Mouse (Mus musculus): ENCODE results near the gene Brwd1. TPM values are rescaled to one million over a fixed set of nuclear protein-coding genes. Genes with fewer than 3 reads are reported as not detected.
A peak's percentile ranks its signal among the peaks of the same experiment; 100 is the strongest.
"Not testable (repeated sequence)": the region's sequence is repeated elsewhere in the genome, so short reads cannot be mapped to it uniquely, and the experiment has no call there.

Gene Brwd1
- 100 to 1,000 TPM; 127 to 154 TPM for total RNA-seq (2021)

DNA sequence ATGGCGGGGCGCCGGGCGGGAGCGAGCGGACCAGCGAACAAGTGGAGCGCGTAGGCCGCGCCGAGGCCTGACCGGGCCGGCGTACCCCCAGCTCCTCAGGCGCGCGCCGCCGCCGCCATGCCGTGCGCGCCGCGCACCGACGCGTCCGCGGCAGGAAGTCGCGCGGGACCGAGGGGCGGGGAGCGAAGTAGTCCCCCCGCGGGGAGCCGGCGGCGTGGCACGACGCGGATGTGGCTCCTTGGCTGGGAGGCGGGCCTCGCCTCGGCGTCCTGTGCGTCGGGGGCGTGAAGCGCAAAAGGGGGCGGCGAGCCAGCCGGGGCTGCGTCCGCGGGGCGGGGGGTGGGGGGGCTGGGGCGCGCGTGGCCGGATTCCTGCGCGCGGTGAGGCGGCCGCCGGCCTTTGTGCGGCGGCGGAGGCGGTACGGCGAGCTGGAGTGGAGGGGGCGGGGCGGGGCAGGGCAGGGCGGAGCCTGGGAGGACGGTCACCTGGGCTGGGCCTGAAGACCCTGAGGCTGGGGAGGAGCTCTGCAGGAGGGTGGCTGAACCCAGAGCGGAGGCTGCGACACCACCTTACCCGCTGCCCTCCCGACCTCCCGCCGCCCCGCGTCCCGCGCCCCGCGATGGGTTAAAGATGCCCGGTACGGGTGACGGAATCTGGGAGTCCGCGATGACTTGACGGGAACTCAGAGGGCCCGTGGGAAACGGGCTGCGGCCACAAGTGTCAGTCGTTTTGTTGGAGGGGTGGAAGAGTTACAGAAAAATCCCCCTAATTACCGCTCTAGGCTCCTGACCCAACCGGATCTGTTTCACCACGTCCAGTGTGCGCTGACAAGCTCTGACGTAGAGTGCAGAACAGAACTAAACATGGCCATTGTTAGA, at the start of gene Brwd1:
Gene Brwd1, minus strand, starts transcription at position 226 of the 878 bp plus-strand sequence.
- intact Hi-C loops (cut with DNase I), result loop anchor here (1.0 to 2.0 kb wide), 2 partner anchors 45 to 62 kb away; partner anchors contain the start of genes Hmgn1 and Wrb
- DNase-seq (ENCODE audit: low spot score in 2 of 2), result peak; percentile 89 to 93

DNA sequence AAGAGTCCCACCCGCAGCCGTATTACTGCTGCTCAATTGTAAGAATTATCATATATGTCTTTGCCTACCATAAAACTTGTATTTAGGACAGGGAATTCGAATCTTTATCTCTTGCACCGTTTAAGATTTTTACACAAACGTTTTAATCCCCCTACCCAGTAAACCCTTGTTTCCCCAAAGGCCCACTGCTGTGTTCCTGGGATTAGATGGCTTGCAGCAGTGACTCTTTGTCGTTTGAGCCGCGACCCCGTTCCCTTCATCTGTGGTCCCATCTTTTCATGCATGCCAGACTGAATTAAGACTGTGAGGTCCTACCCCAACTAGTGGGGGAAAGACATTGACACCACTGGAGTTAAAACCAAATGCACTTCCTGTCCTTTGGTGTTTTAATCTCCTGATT, 46.1 kb upstream of the Brwd1 start:
- no peak for DNase-seq (ENCODE audit: low spot score in 2 of 2)
- intact Hi-C loops (cut with DNase I), result no loop called here

DNA sequence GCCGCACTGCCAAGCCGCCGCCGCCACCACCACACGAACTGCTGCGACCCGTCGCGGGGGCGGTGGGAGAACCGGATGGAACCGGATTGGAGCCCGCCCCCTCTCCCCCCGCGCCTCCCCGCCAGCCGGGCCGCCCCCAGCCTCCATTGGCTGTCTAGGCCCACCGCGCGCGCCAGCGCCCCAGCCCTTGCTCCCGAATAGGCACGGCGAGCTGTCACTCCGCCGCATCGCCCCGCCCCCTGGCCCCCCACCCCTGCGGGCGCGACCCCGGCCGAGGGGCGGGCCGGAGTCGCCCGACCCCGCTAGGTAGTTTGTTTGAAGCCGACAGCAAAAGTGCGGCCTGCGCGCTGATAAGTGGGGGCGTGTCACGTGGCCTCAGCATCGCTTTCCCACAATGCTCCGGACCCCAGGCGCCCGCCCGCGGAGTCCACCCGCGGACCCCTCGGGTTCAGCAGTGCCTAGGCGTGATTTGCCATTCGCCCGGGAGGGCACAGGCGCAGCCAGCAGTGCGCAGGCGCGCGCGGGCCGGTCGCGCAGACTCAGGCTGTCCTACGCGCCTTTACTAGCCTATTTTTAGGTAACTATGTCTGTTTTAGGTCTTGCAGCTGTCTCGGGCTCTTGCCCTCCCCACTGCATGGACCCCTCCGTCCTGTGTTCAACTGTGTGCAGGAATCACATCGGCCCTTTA, 45.5 kb upstream of the Brwd1 start, which contains the start of gene Hmgn1:
Gene Hmgn1, minus strand, starts transcription at position 73 of the 688 bp plus-strand sequence.
- peak; percentile 92 to 94 for DNase-seq (ENCODE audit: low spot score in 2 of 2)
- intact Hi-C loops (cut with DNase I), result loop anchor here (1.0 to 2.0 kb wide), 2 partner anchors 17 to 46 kb away; partner anchors contain the start of genes Brwd1 and Wrb

DNA sequence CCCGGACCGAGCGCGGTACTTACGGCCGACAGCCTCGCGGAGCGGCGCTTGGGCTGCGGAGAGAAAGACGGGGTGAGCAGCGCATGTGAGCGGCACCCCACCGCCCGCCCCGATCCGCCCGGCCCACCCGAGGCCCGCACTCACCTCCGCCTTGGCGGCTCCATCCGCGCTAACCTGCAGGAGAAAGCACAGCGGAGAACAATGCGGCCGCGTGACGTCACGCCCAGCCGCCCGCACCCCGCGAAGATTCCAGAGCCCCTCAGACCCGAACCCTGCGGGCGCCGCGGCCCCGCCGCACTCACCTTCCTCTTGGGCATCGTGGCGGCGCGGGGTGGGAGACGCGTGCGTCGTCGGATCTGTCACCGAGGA, 44.9 kb upstream of the Brwd1 start:
- no peak for DNase-seq (ENCODE audit: low spot score in 2 of 2)
- intact Hi-C loops (cut with DNase I), result loop anchor here (1.0 to 2.0 kb wide), 2 partner anchors 18 to 45 kb away; partner anchors contain the start of genes Brwd1 and Wrb

DNA sequence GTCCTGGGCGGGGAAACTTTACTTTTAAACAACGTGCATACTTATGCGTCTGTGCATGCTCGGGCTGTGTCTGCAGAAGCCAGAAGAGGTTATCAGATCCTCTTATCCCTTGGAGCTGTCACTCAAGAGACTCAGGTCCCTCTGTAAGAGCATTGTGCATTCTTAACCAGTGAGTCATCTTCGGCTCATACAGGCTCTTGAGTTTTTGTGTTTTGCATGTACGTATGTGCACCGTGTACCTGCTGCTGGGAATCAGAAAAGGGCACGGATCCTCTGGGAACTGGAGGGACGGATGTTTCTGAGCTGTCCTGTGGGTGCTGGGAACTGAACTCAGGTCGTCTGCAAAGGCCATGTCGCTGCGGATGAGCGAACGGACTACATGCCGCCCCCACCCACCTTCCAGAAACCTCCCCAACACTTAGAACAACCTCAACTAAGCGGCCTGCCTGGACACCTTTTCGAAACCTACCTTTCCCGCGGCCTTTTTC, 44.4 kb upstream of the Brwd1 start:
- peak in 1 of 2 experiments; percentile 26 for DNase-seq (ENCODE audit: low spot score in 2 of 2)
- intact Hi-C loops (cut with DNase I), result loop anchor here (1.0 to 2.0 kb wide), 2 partner anchors 18 to 44 kb away; partner anchors contain the start of genes Brwd1 and Wrb

DNA sequence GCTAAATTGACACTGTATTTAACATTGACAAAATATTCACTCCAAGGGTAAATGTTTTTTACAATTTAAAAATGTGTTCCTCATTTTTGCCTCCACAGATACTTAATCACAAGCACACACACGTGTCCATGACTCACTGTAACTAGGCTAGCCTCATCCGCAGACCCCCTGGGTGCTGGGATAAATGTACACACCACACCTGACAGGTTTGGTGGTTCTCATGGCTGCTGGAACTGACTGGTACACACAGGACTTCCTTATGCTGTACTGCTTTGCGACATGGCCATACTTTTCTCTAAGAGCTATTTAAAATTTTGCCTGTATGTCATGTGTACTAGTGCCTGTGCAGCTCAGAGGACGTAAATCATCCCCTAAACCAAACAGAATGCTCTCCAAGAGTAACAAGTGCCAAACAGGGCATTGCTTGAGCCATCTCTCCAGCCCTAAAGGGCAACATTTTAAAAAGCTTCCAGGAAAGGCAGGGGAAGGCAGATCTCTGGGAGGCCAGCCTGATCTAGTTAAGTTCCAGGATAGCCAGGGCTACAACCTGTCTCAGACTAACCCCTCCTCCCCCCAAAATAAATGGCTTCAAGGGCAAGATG, 37.8 kb upstream of the Brwd1 start:
- intact Hi-C loops (cut with DNase I), result no loop called here

DNA sequence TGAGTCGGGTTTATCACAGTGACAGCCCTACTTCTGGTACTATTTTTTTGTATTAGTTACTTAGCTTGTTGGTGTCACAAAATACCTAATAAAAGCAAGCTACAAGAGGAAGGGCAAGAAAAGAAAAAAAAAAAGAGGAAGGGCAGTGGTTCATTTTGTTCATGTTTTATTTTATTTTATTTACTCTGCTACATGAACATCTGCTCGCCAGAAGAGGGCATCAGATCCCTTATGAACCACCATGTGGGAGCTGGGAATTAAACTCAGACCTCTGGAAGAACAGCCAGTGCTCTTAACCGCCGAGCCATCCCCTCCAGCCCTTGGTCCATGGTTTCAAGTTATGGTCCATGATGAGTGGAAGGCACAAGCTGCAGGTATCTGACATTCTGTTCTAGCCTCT, 32.4 kb upstream of the Brwd1 start:
- DNase-seq (ENCODE audit: low spot score in 2 of 2), result no peak
- intact Hi-C loops (cut with DNase I), result no loop called here

More for the DNA sequence above, 37.8 kb upstream of the Brwd1 start:
- no peak for DNase-seq (ENCODE audit: low spot score in 2 of 2)

DNA sequence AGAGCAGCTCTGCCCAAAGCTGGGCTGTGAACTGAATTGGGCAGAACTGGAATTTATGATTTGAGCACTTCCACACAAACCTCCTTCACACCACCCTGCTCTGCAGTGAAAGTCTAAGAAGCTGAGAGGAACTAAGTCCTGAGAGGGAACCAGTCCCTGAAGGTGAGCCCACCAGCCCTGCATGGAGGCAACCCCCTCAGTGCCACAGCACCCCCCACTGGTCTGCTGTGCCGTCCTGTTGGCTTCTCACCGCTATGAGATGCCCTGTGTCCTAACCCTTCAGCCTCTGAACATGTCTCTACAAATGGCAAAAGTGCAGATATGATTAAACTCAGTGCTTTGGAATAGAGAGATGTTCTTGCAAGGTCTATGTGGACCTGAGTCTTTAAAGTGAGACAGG, 30.4 kb upstream of the Brwd1 start:
- intact Hi-C loops (cut with DNase I), result no loop called here
- DNase-seq (ENCODE audit: low spot score in 2 of 2), result no peak

DNA sequence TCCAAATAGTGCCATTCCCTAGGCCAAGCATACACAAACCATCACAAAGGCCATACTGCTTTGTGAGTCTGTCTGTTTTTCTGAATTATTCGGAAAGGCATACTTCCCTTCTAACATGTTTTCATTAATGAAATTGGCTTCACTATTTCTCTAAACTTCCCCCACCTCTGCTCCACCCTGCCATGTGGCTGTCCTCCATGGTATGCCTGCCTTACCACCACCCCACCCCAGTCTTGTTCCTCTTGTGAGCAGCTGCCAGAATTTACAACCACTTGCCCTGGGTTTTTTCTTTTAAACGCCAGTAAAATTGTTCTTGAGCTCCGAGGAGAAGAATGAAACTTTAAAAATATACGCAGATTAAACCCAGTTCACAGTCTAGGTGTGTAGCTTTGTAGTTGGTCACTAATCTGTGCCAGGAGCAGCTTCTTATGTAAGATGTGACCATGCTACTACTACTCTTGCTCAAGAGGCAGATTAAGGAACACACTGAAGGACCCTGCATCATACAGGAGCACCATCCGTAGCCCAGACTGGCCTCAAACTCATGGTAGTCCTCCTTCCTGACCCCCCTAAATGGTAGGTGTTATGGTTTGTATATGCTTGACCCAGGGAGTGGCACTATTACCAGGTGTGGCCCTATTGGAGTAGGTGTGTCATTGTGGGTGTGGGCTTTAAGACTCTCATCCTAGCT, 28.5 kb upstream of the Brwd1 start:
- intact Hi-C loops (cut with DNase I), result no loop called here
- no peak for DNase-seq (ENCODE audit: low spot score in 2 of 2)

DNA sequence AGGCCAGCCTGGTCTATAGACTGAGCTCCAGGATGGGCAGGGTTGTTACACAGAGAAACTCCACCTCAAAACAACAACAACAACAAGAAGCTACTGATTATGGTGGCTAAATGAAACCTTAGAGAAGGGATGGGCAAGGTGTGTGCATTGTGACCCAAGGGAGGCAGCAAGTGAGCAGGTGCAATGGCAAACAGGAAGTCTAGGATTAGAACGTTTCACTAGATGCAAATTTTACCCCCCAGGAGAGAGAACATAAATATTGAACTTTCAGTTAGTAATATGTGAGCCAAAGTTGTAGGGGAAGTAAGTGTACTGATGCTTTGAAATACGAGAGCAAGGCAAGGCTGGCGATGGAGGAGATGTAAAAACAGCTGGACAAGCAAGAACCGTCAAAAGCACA, 27.3 kb upstream of the Brwd1 start:
- no peak for DNase-seq (ENCODE audit: low spot score in 2 of 2)
- intact Hi-C loops (cut with DNase I), result no loop called here

DNA sequence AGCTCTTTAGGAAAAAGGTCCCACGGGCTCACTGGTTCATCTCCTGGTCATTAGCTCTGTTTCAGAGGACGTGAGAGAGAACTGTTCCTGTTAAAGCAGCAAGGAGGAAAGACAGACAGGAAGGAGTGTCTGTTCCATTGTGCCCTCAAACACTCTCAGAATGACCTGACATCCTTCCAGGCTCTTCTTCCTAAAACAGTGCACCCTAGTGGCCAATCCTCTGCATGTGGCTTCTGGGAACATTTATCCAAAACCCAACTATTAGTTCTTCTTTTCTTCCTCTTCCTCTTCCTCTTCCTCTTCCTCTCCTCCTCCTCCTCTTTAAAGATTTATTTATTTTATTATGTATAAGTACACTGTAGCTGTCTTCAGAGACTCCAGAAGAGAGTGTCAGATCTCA, 20.7 kb upstream of the Brwd1 start:
- intact Hi-C loops (cut with DNase I), result no loop called here

DNA sequence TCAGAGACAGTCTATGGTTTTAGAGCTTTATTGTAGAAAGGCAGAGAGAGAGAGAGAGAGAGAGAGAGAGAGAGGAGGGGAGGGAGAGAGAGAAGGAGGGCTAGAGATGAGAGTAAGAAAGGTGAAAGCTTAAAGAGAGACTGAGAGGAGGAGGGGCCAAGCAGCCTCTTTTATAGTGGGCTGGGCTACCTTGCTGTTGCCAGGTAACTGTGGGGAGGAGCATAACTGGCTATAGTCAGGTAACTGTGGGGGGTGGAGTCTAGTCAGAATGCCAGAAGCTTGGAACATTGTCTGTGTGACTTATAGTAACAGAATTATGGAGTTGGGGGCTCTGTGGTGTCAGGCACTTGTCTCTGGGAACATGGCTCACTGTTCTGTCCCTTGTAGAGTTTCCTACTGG, 15.5 kb upstream of the Brwd1 start:
- DNase-seq (ENCODE audit: low spot score in 2 of 2); intact Hi-C loops (cut with DNase I): not testable (repeated sequence)

More for the DNA sequence above, 20.7 kb upstream of the Brwd1 start:
- DNase-seq (ENCODE audit: low spot score in 2 of 2), result no peak

DNA sequence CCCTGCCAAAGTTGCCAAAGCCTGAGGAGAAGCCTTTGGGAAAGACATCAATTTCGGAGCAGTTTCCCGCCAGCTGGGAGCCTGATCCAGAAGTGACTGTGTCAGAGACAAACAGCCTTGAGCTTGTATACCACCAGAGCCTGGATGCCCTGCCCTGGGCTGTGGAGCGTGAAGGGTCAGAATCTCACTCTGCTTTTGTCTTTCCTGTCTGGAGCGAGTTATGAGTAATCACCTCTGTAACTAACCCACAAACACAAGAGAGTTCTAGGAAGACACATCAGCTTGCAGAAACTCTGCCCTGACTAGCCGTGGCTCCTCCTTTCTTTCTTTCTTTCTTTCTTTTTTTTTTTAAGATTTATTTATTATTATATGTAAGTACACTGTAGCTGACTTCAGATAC, 13.6 kb upstream of the Brwd1 start:
- no peak for DNase-seq (ENCODE audit: low spot score in 2 of 2)
- intact Hi-C loops (cut with DNase I), result no loop called here

DNA sequence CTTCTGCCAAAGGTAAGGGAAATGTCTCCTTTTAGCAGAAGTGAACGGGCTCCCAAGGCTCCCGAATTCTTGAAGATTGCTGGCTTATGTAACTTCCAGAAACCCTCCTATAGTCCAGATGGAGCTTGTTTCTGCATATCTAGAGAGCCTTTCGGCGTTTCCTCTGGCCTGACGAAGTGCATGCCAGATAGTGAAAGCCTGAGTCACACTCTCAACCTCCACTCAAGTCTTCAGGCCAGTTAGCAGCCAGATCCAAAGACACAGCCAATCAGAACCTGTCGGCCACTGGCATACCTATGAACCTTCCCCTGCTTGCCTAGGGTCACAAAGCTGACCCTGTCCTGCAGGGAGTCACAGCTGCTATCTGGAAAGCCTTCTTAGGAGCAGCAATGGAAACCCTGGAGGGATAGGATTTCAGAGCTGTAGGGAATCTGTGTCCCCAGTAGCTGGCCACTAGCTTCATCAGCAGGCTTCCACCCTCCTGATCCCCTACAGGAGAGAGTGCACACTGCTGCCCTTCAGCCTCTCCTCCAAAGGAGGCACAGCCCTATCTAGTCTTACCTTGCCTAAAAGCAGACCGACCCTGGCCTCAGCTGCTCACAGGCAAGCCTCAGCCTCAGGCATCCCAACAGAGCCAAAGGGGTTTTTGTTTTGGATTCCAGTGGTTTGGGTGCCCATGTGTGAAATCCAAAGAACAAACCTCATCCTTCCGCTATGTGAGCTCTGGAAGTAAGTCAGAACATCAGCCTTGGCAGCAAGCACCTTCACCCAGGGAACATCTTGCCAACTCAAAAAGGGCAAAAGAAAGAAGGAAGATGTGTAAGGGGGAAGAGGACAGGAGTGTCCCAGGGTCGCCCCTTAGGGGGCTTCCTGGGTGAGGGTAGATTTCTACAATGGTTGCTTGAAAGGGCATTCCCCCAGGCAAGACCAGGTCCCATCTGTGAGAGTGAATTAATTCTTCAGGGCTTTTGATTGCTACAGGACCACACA, 9.5 kb upstream of the Brwd1 start:
- intact Hi-C loops (cut with DNase I), result no loop called here
- peak; percentile 18 to 20 for DNase-seq (ENCODE audit: low spot score in 2 of 2)

DNA sequence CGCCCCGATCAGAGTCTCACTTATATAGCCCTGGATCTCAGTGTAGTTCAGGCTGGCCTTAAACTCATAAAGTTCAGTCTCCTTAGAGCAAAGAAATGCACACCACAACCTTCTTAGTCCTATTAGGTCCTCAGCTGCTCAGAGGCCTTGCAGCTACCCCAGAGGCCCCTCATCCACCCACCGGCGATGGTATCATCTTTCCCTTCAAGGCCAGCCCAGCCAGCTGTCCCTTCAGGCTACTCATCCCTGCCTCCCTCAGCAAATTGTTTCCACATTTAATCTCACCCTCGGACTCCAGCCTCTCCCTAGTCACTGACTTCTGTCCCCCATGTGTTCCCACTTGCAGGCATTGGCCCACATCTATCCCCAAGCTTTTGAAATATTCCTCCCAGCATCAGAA, 5.8 kb upstream of the Brwd1 start:
- intact Hi-C loops (cut with DNase I), result no loop called here
- DNase-seq (ENCODE audit: low spot score in 2 of 2), result no peak

DNA sequence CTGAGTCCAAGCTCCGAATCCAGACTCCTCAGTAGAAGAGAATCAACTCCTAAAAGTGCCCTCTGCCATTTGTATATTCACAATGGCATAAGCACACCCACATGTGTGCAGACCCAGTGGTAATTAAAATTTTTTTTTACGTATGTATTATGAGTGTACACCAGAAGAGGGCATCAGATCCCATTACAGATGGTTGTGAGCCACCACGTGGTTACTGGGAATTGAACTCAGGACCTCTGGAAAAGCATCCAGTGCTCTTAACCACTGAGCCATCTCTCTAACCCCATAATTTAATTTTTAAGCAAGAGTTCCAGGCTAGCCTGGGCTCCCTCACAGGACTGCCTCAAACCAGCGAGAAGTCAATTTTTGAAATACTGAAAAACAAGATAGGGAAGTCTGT, 5.1 kb upstream of the Brwd1 start:
- intact Hi-C loops (cut with DNase I), result no loop called here
- no peak for DNase-seq (ENCODE audit: low spot score in 2 of 2)

DNA sequence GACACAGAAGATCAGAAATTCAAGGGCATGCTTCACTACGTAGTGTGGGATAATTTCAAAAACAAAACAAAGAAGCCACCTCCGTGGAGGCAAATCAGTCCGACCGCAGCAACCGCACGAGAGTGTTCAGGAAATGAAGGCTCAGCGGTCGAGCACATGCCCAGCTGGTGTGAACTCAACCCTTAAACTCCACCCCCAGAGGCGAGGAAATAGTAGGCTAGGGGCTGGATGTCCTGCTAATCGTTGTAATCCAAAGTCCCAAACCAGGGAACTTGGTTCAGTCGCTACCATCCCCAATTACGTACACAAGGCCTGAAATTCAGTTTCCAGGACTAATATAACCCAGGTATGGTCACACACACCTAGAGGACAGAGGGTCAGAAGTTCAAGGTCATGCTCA, 4.7 kb upstream of the Brwd1 start:
- no peak for DNase-seq (ENCODE audit: low spot score in 2 of 2)
- intact Hi-C loops (cut with DNase I), result no loop called here

DNA sequence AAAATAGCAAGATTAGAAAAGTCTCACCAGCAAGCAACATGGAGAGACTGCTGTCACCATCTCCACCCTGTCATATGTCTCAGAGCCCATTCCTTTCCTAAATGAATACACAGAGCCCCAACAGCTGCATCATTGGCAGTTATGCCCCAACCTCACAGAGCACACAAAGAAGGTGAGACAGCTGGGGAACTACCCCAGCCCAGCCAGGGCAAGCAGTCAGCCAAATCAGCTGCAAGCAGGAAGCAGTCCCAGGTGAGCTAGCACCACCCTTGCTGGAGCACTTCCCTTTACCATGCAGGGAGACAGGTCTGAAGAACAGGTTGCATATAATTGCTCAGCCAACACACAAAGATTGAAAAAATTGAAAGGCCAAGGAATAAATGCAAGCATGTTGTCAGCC, 3.3 kb upstream of the Brwd1 start:
- DNase-seq (ENCODE audit: low spot score in 2 of 2), result no peak
- intact Hi-C loops (cut with DNase I), result no loop called here

Data from left cerebral cortex, postnatal 36 days (tissue).